Mouse (Mus musculus) forebrain, embryonic 12.5 days (tissue): Measurements from ENCODE around the gene Sez6. TPM values are rescaled to one million over a fixed set of nuclear protein-coding genes. Genes with fewer than 3 reads are reported as not detected.

Experiments used
- ATAC-seq: fragments of 200-750 bp; cut with Nextera tagmentation; 2 replicates; pipeline ENCODE4 v1.8.0; 2017; ENCODE audit warnings: moderate TSS enrichment; ENCODE audit not compliant: low FRiP score
- H3K27ac ChIP-seq: fragments of 300-500 bp; sonication (generic); 2 replicates; pipeline ENCODE4 v1.5.1; 2016; ENCODE audit warnings: mild to moderate bottlenecking
- H3K27me3 ChIP-seq: fragments of 300-500 bp; sonication (generic); 2 replicates; pipeline ENCODE4 v1.6.1; 2016; ENCODE audit warnings: mild to moderate bottlenecking
- H3K36me3 ChIP-seq: fragments of 300-500 bp; sonication (generic); replicated peaks from 2 replicates; pipeline ENCODE4 v1.6.1; 2016; ENCODE audit warnings: mild to moderate bottlenecking
- H3K4me1 ChIP-seq: fragments of 300-500 bp; sonication (generic); 2 replicates; pipeline ENCODE4 v1.6.1; 2016
- H3K4me2 ChIP-seq: fragments of 300-500 bp; sonication (generic); 2 replicates; pipeline ENCODE4 v1.6.1; 2016; ENCODE audit warnings: mild to moderate bottlenecking, moderate library complexity
- H3K4me3 ChIP-seq: fragments of 300-500 bp; sonication (generic); replicated peaks from 2 replicates; pipeline ENCODE4 v1.5.1; 2016; ENCODE audit warnings: mild to moderate bottlenecking
- H3K9ac ChIP-seq: fragments of 300-500 bp; sonication (generic); 2 replicates; pipeline ENCODE4 v1.6.1; 2016; ENCODE audit warnings: mild to moderate bottlenecking
- H3K9me3 ChIP-seq: fragments of 300-500 bp; sonication (generic); 2 replicates; pipeline ENCODE4 v1.6.1; 2016
- WGBS: fragments of 180-500 bp; shearing (Covaris S2); methylation state at CpG from one replicate; pipeline ENCODE4 v1.1.7; 2016; 5-methylcytosine and 5-hydroxymethylcytosine counted together
- polyA plus RNA-seq: library from polyadenylated mRNA; unstranded; fragments of >200 nt; fragmentation: Nextera tagmentation; extraction: Ambion mirVana; gene quantifications from 2 replicates; pipeline ENCODE4 v1.2.1, GENCODE M21; 2016

Sez6 gene
- polyA plus RNA-seq, 1 experiment from 2014 or later, result 54.0 TPM

DNA sequence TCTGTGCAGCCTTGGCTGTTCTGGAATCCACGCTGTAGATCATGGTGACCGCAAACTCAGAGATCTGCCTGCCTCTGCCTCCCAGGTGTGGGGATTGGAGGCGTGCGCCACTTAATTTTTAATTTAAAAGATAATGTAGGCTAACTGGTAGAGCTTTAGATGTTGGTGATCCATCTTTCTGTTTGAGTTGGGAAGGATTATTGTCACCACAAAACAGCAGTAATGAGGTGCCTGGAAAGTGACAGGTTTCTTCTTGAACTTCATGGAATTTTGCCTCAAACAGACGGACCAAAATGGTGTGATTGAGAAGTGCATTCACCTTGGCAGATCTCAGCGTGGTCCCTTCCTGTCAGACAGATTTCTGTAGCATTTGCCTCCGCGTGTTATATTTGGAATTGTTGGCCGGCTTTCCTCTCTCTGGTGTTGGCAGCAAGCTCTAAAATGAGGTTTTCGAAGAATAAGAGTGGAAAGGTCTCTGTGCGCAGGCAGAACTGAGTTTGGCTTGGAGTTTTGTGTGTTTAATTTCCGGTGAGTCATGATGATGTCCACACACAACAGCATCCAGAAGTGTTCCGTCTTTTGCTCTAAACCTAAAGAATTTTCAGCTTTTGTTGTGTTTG lies 58.6 kb downstream of the Sez6 start:
- no peak for ATAC-seq

GRCm38 (mm10) chr11:77995556-77995955 lies 65.0 kb downstream of the Sez6 start:
- H3K9ac ChIP-seq, result no peak overlapping the region
- no peaks in the 10 kb centered on the region for H3K9me3 ChIP-seq
- H3K4me3 ChIP-seq, result no peak overlapping the region
- H3K4me2 ChIP-seq, result no peak overlapping the region
- peaks cover 21% of the 10 kb centered on the region for H3K36me3 ChIP-seq
- H3K27me3 ChIP-seq, result no peaks in the 10 kb centered on the region
- no peak for ATAC-seq
- WGBS, result 91% methylated on average over 1 of the region's 1 CpGs
- H3K4me1 ChIP-seq, result no peaks in the 10 kb centered on the region
- no peak overlapping the region for H3K27ac ChIP-seq

More for the DNA sequence above, 58.6 kb downstream of the Sez6 start:
- Histone ChIP-seq H3K9ac (no peak overlapping the region), H3K36me3 (peaks cover 53% of the 10 kb centered on the region), H3K9me3 (no peaks in the 10 kb centered on the region), H3K27ac (no peak overlapping the region), H3K27me3 (no peaks in the 10 kb centered on the region), H3K4me1 (peaks cover 20% of the 10 kb centered on the region), H3K4me2 (no peak overlapping the region), H3K4me3 (no peak overlapping the region)
- 95% methylated on average over 13 of the region's 13 CpGs for WGBS

DNA sequence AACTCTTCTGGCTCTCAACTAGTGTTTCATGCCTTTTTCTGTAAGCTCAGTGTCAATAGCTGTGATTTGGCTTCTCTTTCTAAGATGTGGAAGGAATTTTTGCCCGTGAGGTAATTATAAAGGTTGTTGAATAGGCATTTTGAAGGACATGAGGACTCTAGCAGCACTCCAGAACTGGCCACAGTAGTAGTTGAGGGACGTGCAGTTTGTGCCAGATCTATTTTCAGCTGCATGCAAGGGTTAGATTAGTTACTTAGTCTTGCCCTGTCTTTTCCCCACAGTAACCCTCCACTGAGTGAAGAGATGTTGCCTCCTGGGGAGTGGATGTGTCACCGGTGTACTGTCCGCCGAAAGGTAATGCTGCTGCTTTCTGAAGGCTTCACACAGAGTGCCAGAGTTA lies 75.8 kb downstream of the Sez6 start:
- Histone ChIP-seq H3K4me1 (peaks cover 4% of the 10 kb centered on the region; the same call in 1 of the 2 replicates), H3K36me3 (peaks cover 71% of the 10 kb centered on the region), H3K4me2 (no peak overlapping the region), H3K9ac (no peak overlapping the region), H3K27me3 (no peaks in the 10 kb centered on the region), H3K4me3 (no peak overlapping the region), H3K27ac (no peak overlapping the region), H3K9me3 (no peaks in the 10 kb centered on the region)
- no peak for ATAC-seq
- WGBS, result 97% methylated on average over 5 of the region's 5 CpGs

DNA sequence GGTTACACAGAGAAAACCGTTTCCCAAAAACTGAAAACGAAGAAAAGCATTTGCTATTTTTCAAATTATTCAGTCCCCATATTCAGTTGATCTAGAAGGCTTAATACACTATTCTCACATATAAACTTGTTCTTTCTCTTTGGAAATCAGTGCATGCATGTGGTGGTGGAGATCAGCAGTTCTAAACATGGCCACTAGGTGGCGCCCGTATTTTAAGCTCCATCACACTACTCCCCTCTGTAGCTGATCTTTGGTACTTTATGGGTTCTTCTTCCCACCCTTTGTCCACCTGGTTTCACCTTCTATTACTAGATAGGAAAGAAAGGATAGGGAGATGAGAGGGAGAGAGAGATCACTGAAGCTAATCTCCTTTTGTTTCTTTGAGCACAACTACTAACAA lies 89.1 kb downstream of the Sez6 start:
- Histone ChIP-seq H3K4me3 (no peak overlapping the region), H3K4me1 (no peaks in the 10 kb centered on the region), H3K9me3 (no peaks in the 10 kb centered on the region), H3K36me3 (peaks cover 92% of the 10 kb centered on the region), H3K4me2 (no peak overlapping the region), H3K27me3 (no peaks in the 10 kb centered on the region), H3K9ac (no peak overlapping the region), H3K27ac (peak overlapping the region; percentile 54; the same call in 1 of the 2 replicates)
- peak; percentile 65; the same call in 1 of the 2 replicates for ATAC-seq
- 26% methylated on average over 4 of the region's 4 CpGs for WGBS

DNA sequence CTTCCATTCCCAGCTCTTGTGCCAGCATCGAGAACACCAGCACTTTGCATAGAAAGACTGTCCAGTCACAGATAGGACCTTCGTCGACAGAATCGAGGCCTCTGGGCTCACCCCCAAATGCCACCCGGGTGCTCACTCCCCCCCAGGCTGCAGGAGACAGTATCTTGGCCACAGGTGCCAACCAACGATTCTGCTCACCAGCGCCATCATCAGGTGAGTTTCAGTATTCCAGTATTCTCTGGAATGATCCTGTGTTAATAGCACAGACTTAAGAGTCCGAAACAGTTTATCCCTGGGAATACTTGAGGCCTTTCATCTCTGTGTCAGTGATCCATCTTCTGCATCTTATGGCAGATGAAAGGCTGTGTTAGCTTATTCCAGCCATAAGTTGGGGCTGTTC lies 93.0 kb downstream of the Sez6 start:
- H3K9me3 ChIP-seq, result no peaks in the 10 kb centered on the region
- H3K9ac ChIP-seq, result no peak overlapping the region
- no peak overlapping the region for H3K27ac ChIP-seq
- ATAC-seq, result no peak
- H3K36me3 ChIP-seq, result peaks cover 90% of the 10 kb centered on the region
- no peaks in the 10 kb centered on the region for H3K27me3 ChIP-seq
- no peak overlapping the region for H3K4me2 ChIP-seq
- no peaks in the 10 kb centered on the region for H3K4me1 ChIP-seq
- H3K4me3 ChIP-seq, result no peak overlapping the region
- 85% methylated on average over 8 of the region's 8 CpGs for WGBS

Other genes starting within 250 kb of the Sez6 start
- 5.3 and 5.5 TPM in 2 replicates for gene Nufip2, start 244.6 kb upstream of the Sez6 start, polyA plus RNA-seq
- 1.1 and 1.3 TPM in 2 replicates for gene Cryba1, start 205.5 kb upstream of the Sez6 start, polyA plus RNA-seq
- gene Myo18a, start 167.6 kb upstream of the Sez6 start, polyA plus RNA-seq, result 49.4 and 56.7 TPM in 2 replicates
- 2.1 and 2.9 TPM in 2 replicates for gene Gm10277, start 143.1 kb upstream of the Sez6 start, polyA plus RNA-seq
- gene Pipox, start 36.7 kb upstream of the Sez6 start, polyA plus RNA-seq, result 14.5 and 16.5 TPM in 2 replicates
- 29.1 and 29.6 TPM in 2 replicates for gene Phf12, start 52.0 kb downstream of the Sez6 start, polyA plus RNA-seq
- 20.6 and 21.2 TPM in 2 replicates for gene Dhrs13, start 101.5 kb downstream of the Sez6 start, polyA plus RNA-seq
- 68.5 and 69.2 TPM in 2 replicates for gene Flot2, start 107.1 kb downstream of the Sez6 start, polyA plus RNA-seq
- gene Eral1, start 149.6 kb downstream of the Sez6 start, polyA plus RNA-seq, result 33.1 and 35.5 TPM in 2 replicates
- gene Fam222b, start 163.9 kb downstream of the Sez6 start, polyA plus RNA-seq, result 22.3 and 25.5 TPM in 2 replicates
- gene Traf4, start 234.8 kb downstream of the Sez6 start, polyA plus RNA-seq, result 121 and 127 TPM in 2 replicates
- 8.8 and 9.4 TPM in 2 replicates for gene Nek8, start 245.9 kb downstream of the Sez6 start, polyA plus RNA-seq
- gene Tlcd1, start 245.9 kb downstream of the Sez6 start, polyA plus RNA-seq, result 5.5 and 6.9 TPM in 2 replicates